Mouse (Mus musculus): ENCODE measurements at regions not wholly inside any gene's neighbourhood (a gene's known extent, or its start where the extent isn't known, plus 50 kb on each side); places are given as distances from the start of the nearest gene placed in this dataset.

GRCm38 (mm10) chr3:66501865-66502264 lies 205.2 kb upstream of the Veph1 start:
- TF ChIP-seq CTCF (IDR thresholded peaks at IDR 0.05; ENCODE audit: low read depth): no peak
- no peak for TF ChIP-seq EP300 (IDR thresholded peaks at IDR 0.05; ENCODE audit: low read depth)

All from heart, postnatal 0 days (tissue).